Mouse (Mus musculus): ENCODE results near the gene Rbfox2. TPM values are rescaled to one million over a fixed set of nuclear protein-coding genes. Genes with fewer than 3 reads are reported as not detected.
"Not testable (repeated sequence)": the region's sequence is repeated elsewhere in the genome, so short reads cannot be mapped to it uniquely, and the experiment has no call there.

The Rbfox2 gene
- polyA plus RNA-seq, 1 experiment, result 177 TPM

DNA sequence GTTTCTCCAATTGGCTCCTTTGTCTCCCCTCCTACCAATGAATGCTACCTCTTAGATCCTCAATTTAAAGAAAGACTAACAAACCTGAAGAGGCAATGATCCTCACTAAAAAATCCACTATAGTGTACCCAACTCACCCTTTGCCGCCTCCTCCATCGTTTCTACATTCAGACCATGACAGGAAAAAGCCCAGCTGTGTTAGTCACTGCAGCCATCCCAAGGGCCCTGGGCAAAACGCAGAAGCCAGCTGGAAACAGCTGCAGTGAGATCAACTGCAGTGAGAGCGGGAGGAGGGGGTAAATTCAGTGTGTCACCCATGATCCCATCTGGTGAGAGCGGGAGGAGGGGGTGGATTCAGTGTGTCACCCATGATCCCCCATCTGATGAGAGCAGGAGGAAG is 28.0 kb downstream of the Rbfox2 start:
- DNase-seq, result no peak
- 76% methylated on average over 5 of the region's 5 CpGs for WGBS

DNA sequence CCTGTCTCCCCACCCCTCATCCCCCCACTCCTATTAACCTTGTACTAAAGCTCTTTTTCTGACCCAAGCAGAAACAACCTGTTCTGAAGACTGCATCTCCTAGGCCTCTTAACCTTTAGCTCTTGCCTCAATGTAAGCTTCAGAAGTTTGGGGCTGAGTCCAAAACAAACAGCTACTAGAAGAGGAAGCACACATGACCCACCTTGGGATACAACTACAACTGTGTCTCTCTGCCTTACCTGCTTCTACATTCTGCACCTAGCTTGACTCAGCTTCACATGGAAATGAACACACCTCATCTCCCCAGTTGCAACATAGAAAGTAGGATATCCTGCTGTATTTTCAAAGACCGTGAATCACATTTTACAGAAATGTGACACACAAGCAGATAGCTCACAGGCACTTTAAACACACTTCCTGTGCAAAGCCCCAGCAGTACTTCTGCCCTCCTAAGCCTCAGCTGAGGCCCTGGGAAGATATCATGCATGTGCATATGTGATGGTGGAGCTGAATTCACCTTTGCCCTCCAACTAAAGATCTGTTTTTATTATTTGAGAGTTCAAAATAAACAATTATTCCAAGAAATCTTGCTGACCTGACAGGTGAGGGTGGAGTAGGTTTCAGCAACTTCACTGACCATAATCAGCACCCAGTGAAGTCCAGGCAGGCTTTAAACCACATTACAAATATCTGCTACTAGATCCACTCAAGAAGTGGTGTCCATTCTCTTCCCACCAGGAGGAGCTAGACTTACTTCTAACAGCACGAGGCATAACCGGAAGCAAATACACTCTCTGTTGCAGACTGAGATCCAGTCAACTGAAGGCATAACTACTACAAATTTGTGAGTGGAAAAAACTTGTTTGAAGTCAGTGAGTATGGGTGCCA is 29.7 kb downstream of the Rbfox2 start:
- WGBS, result 72% methylated on average over 3 of the region's 3 CpGs
- no peak for TF ChIP-seq POLR2A (IDR thresholded peaks at IDR 0.05; ENCODE audit: borderline replicate concordance, insufficient read depth, low read length)
- TF ChIP-seq CTCF (IDR thresholded peaks at IDR 0.05; ENCODE audit: borderline replicate concordance, insufficient read depth, low read depth, low read length), result no peak; the same call in 1 of the 2 replicates
- DNase-seq, result no peak
- Histone ChIP-seq H3K27ac (ENCODE audit: insufficient read depth, low read length) (no peak overlapping the region), H3K4me1 (ENCODE audit: control insufficient read depth, insufficient read depth, low read length) (peaks cover 4% of the 10 kb centered on the region; the same call in 1 of the 2 replicates), H3K27me3 (ENCODE audit: control insufficient read depth, insufficient read depth, low read length) (no peaks in the 10 kb centered on the region), H3K4me3 (replicated peaks; ENCODE audit: insufficient read depth, low read depth, low read length) (no peak overlapping the region)

More for the DNA sequence above, 28.0 kb downstream of the Rbfox2 start:
- Histone ChIP-seq H3K4me1 (ENCODE audit: control insufficient read depth, insufficient read depth, low read length) (peaks cover 4% of the 10 kb centered on the region; the same call in 1 of the 2 replicates), H3K27ac (ENCODE audit: insufficient read depth, low read length) (no peak overlapping the region), H3K4me3 (replicated peaks; ENCODE audit: insufficient read depth, low read depth, low read length) (no peak overlapping the region), H3K27me3 (ENCODE audit: control insufficient read depth, insufficient read depth, low read length) (no peaks in the 10 kb centered on the region)
- TF ChIP-seq CTCF (IDR thresholded peaks at IDR 0.05; ENCODE audit: borderline replicate concordance, insufficient read depth, low read depth, low read length) (no peak), POLR2A (IDR thresholded peaks at IDR 0.05; ENCODE audit: borderline replicate concordance, insufficient read depth, low read length) (no peak)

DNA sequence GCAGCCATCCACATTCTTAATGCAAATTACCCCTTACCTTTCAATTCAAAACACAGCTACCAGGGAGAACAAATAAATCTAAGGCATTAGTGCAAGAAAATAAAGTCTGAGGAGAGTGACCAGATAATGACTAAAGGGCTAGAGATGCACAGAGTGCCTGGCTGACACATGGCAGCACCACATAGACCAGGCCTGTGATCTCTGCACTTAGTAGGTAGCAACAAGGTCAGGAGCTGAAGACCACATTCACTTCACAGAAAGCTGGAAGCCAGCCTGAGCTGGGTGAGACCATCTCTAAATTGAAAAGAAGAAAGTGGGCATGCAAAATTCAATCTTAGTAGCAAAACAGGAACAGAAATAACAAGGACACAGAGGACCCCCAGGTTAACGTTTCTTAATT is 30.5 kb downstream of the Rbfox2 start:
- Histone ChIP-seq H3K4me3 (replicated peaks; ENCODE audit: insufficient read depth, low read depth, low read length) (no peak overlapping the region), H3K27ac (ENCODE audit: insufficient read depth, low read length) (no peak overlapping the region), H3K4me1 (ENCODE audit: control insufficient read depth, insufficient read depth, low read length) (peaks cover 4% of the 10 kb centered on the region; the same call in 1 of the 2 replicates), H3K27me3 (ENCODE audit: control insufficient read depth, insufficient read depth, low read length) (no peaks in the 10 kb centered on the region)
- TF ChIP-seq CTCF (IDR thresholded peaks at IDR 0.05; ENCODE audit: borderline replicate concordance, insufficient read depth, low read depth, low read length) (no peak), POLR2A (IDR thresholded peaks at IDR 0.05; ENCODE audit: borderline replicate concordance, insufficient read depth, low read length) (no peak)
- WGBS, result 87% methylated on average over 1 of the region's 1 CpGs
- no peak for DNase-seq

DNA sequence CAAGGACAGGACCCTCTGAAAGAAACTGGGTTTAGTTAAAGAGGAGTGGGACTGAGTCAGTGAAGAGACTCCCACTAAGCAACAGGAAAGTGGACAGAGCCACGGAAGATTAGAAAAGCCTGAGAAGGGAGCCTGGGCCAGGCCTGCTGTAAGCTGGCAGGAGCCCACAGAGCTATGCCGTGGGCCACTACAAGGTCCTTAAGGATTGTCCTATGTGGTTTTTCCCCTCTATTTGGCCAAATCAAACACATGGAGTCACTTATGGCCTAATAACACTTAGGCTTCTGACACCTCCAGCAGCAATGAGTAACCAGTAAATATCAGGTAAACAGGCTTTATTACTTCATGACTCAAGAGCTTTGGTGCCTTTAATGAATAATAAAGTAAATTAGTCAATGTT is 31.2 kb downstream of the Rbfox2 start:
- 56% methylated on average over 2 of the region's 2 CpGs for WGBS
- no peaks in the 10 kb centered on the region for H3K27me3 ChIP-seq (ENCODE audit: control insufficient read depth, insufficient read depth, low read length)
- no peak for DNase-seq
- H3K4me1 ChIP-seq (ENCODE audit: control insufficient read depth, insufficient read depth, low read length), result peaks cover 4% of the 10 kb centered on the region; the same call in 1 of the 2 replicates
- no peak overlapping the region for H3K4me3 ChIP-seq (replicated peaks; ENCODE audit: insufficient read depth, low read depth, low read length)
- no peak overlapping the region for H3K27ac ChIP-seq (ENCODE audit: insufficient read depth, low read length)
- TF ChIP-seq CTCF (IDR thresholded peaks at IDR 0.05; ENCODE audit: borderline replicate concordance, insufficient read depth, low read depth, low read length), result no peak
- no peak for TF ChIP-seq POLR2A (IDR thresholded peaks at IDR 0.05; ENCODE audit: borderline replicate concordance, insufficient read depth, low read length)

DNA sequence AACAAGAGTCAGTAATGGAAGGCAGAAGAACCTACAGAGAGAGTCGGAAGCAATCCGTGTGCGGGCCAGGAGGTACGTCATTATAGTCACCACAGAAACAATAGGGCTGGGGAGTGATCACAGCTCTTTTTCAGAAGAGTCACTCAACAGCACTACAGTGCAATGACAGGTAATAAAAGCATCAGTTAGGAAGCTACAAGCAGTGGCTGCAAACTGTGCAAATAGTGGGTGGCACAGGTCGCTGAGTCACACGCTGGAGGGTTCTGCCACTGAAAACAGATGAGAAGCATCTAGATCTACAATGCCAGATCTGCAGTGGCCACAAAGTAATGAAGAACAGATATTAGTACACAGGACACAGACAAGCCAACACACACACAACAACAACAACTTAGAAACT is 32.9 kb downstream of the Rbfox2 start:
- no peak overlapping the region for H3K27ac ChIP-seq (ENCODE audit: insufficient read depth, low read length)
- H3K4me1 ChIP-seq (ENCODE audit: control insufficient read depth, insufficient read depth, low read length), result no peaks in the 10 kb centered on the region; the same call in 1 of the 2 replicates
- H3K27me3 ChIP-seq (ENCODE audit: control insufficient read depth, insufficient read depth, low read length), result no peaks in the 10 kb centered on the region
- H3K4me3 ChIP-seq (replicated peaks; ENCODE audit: insufficient read depth, low read depth, low read length), result no peak overlapping the region
- 85% methylated on average over 6 of the region's 6 CpGs for WGBS
- TF ChIP-seq POLR2A (IDR thresholded peaks at IDR 0.05; ENCODE audit: borderline replicate concordance, insufficient read depth, low read length) (no peak), CTCF (IDR thresholded peaks at IDR 0.05; ENCODE audit: borderline replicate concordance, insufficient read depth, low read depth, low read length) (no peak)
- no peak for DNase-seq

DNA sequence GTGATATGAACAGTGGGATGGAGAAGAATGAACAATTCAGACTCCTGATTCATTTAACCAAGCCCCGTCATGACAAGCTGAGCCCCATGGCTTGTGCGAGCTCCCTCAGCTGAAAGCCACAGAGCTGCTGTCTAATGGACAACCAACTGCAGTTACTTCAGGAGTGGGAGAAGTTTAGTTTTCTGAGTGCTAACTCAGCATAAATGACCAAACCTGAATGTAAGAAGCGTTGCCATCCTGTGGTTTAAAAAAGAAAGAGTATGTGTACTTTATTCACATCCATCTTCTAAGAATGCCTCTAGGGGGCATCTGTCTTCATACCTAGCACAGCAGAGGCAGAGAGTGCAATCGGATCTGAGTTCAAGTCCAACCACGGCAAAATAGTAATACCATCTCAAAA is 35.5 kb downstream of the Rbfox2 start:
- no peaks in the 10 kb centered on the region for H3K27me3 ChIP-seq (ENCODE audit: control insufficient read depth, insufficient read depth, low read length)
- DNase-seq, result no peak
- no peak overlapping the region for H3K4me3 ChIP-seq (replicated peaks; ENCODE audit: insufficient read depth, low read depth, low read length)
- no peak for TF ChIP-seq POLR2A (IDR thresholded peaks at IDR 0.05; ENCODE audit: borderline replicate concordance, insufficient read depth, low read length)
- TF ChIP-seq CTCF (IDR thresholded peaks at IDR 0.05; ENCODE audit: borderline replicate concordance, insufficient read depth, low read depth, low read length), result no peak
- H3K4me1 ChIP-seq (ENCODE audit: control insufficient read depth, insufficient read depth, low read length), result peaks cover 1% of the 10 kb centered on the region
- H3K27ac ChIP-seq (ENCODE audit: insufficient read depth, low read length), result no peak overlapping the region
- WGBS, result 97% methylated on average over 5 of the region's 5 CpGs

DNA sequence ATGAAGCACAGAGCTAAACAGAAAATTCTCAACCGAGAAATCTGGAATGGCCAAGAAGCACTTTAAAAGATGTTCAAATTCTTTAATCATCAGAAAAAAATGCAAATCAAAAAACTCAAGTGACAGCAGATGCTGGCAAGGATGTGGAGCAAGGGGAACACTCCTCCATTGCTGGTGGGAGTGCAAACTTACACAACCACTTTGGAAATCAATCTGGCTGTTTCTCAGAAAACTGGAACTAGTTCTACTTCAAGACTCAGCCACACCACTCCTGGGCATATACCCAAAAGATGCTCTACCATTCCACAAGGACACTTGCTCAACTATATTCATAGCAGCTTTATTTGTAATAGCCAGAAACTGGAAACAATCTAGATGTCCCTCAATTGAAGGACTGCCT is 37.3 kb downstream of the Rbfox2 start:
- H3K4me1 ChIP-seq (ENCODE audit: control insufficient read depth, insufficient read depth, low read length); DNase-seq; H3K27ac ChIP-seq (ENCODE audit: insufficient read depth, low read length); H3K4me3 ChIP-seq (replicated peaks; ENCODE audit: insufficient read depth, low read depth, low read length); H3K27me3 ChIP-seq (ENCODE audit: control insufficient read depth, insufficient read depth, low read length): not testable (repeated sequence)
- 85% methylated on average over 1 of the region's 1 CpGs for WGBS

DNA sequence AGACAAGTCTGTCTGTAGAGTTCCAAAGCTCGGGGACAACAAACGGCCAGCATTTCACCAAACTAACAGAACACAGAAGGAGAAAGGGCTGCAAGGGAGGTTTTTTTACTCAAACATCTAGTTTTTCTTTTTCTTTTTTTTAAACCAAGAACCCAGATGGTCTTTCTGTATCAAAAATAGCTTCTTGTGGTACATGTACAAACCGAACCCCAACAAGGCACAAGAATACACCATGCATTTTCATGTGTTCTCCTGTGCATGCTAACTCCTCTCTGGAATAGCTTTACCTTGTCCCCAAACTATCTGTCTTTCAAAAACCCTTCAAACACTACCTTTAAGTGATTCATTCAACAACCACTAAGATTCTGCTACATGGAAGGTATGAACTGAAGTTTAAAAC is 38.4 kb downstream of the Rbfox2 start:
- peaks cover 9% of the 10 kb centered on the region for H3K4me1 ChIP-seq (ENCODE audit: control insufficient read depth, insufficient read depth, low read length)
- H3K27me3 ChIP-seq (ENCODE audit: control insufficient read depth, insufficient read depth, low read length), result no peaks in the 10 kb centered on the region
- 81% methylated on average over 3 of the region's 3 CpGs for WGBS
- H3K27ac ChIP-seq (ENCODE audit: insufficient read depth, low read length), result no peak overlapping the region
- no peak for DNase-seq
- H3K4me3 ChIP-seq (replicated peaks; ENCODE audit: insufficient read depth, low read depth, low read length), result no peak overlapping the region
- no peak for TF ChIP-seq POLR2A (IDR thresholded peaks at IDR 0.05; ENCODE audit: borderline replicate concordance, insufficient read depth, low read length)
- no peak for TF ChIP-seq CTCF (IDR thresholded peaks at IDR 0.05; ENCODE audit: borderline replicate concordance, insufficient read depth, low read depth, low read length)

Data from cerebellum, adult 2 months (tissue).